Mouse (Mus musculus): ENCODE measurements around the gene Wasf2. TPM values are rescaled to one million over a fixed set of nuclear protein-coding genes. Genes with fewer than 3 reads are reported as not detected.
"Not testable (repeated sequence)": the region's sequence is repeated elsewhere in the genome, so short reads cannot be mapped to it uniquely, and the experiment has no call there.

Gene Wasf2
- polyA plus RNA-seq, 1 experiment from 2014 or later, result 77.4 TPM

DNA sequence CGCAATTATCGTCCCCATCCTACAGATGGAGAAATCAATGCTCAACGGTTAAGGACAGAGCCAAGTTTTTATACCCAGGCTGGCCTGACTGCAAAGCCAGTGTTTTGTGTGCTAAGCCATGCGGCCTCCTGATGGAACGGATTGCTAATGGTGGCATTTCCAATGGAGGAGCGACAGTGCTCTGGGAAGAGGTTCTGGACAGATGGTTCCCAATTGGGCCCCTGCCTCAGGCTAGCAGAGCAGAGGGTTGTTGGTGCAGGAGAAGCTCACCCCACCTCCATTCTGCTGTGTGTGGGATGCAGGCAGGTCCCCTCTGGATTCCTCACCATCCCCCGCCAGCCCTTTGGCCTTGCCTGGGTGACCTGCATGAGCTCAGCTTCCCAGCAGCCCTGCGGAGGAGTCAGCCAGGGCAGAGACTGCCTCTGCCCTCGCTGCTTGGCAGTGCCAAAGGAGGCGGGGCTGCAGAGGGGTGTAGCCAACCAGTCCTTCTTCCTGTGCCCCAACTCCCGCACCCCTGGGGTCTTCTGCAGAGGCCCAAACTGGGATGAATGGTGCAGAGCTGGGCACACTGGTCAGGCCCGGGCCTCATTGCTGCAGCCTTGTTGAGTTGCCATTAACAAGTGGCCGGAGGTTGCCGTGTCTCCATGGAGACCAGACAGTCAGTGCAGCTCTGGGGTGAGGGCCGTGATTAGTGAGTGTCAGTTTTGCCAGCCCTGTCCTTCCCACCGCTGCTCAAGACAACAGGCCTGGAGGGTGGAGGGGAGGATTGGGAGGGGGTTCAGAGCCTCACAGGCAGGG is 35.2 kb upstream of the Wasf2 start:
- Histone ChIP-seq H3K4me1 (ENCODE audit: insufficient read depth, low read length) (peaks cover 54% of the 10 kb centered on the region), H3K9ac (replicated peaks; ENCODE audit: low read length) (peak overlapping the region; percentile 61), H3K27me3 (ENCODE audit: insufficient read depth, low read length) (no peaks in the 10 kb centered on the region), H3K27ac (ENCODE audit: low read length) (peak overlapping the region; percentile 98), H3K9me3 (ENCODE audit: low read length) (no peaks in the 10 kb centered on the region), H3K4me2 (replicated peaks; ENCODE audit: low read depth, low read length) (peak overlapping the region; percentile 44), H3K4me3 (ENCODE audit: low read length) (peak overlapping the region; percentile 16), H3K36me3 (ENCODE audit: insufficient read depth, low read length) (no peaks in the 10 kb centered on the region)
- ATAC-seq (ENCODE audit: low FRiP score, low TSS enrichment), result peak; percentile 88
- WGBS, result 26% methylated on average over 16 of the region's 16 CpGs

DNA sequence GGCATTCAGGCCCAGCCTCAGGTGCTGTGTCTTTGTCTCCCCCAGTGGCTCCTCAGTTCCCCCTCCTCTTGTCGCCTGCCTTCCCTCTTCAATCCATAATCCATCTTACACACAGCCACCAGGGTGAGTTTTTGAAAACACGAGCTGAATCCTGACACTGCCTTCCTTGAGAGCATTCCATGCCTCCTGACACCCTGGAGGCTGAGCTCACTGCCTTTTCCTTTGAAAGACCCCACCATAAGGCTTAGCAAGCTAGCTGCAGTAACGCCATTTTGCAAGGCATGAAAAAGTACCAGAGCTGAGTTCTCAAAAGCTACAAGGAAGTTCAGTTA is 34.6 kb upstream of the Wasf2 start:
- ATAC-seq (ENCODE audit: low FRiP score, low TSS enrichment), result peak; percentile 5; the same call in 1 of the 2 replicates

DNA sequence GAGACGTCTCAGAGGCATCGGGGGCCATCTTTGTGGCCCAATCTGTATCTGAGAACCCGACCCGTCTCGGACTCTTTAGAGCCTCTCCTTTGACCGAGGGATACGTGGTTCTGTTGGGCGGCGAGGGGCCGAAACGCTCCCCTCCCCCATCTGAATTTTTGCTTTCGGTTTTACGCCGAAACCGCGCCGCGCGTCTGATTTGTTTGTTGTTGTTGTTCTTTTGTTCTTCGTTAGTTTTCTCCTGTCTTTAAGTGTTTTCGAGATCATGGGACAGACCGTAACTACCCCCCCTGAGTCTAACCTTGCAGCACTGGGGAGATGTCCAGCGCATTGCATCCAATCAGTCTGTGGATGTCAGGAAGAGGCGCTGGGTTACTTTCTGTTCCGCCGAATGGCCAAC is 33.6 kb upstream of the Wasf2 start:
- Histone ChIP-seq H3K4me3 (ENCODE audit: low read length) (peak overlapping the region; percentile 34), H3K4me1 (ENCODE audit: insufficient read depth, low read length) (peaks cover 39% of the 10 kb centered on the region)
- H3K9me3 ChIP-seq (ENCODE audit: low read length); H3K27me3 ChIP-seq (ENCODE audit: insufficient read depth, low read length); H3K4me2 ChIP-seq (replicated peaks; ENCODE audit: low read depth, low read length); H3K36me3 ChIP-seq (ENCODE audit: insufficient read depth, low read length); H3K9ac ChIP-seq (replicated peaks; ENCODE audit: low read length); ATAC-seq (ENCODE audit: low FRiP score, low TSS enrichment); H3K27ac ChIP-seq (ENCODE audit: low read length): not testable (repeated sequence)
- 0% methylated on average over 11 of the region's 26 CpGs for WGBS

More for the DNA sequence above, 34.6 kb upstream of the Wasf2 start:
- peaks cover 48% of the 10 kb centered on the region for H3K4me1 ChIP-seq (ENCODE audit: insufficient read depth, low read length)
- H3K27me3 ChIP-seq (ENCODE audit: insufficient read depth, low read length); H3K36me3 ChIP-seq (ENCODE audit: insufficient read depth, low read length); H3K9me3 ChIP-seq (ENCODE audit: low read length): not testable (repeated sequence)
- H3K4me2 ChIP-seq (replicated peaks; ENCODE audit: low read depth, low read length), result peak overlapping the region; percentile 44
- peak overlapping the region; percentile 61 for H3K9ac ChIP-seq (replicated peaks; ENCODE audit: low read length)
- peak overlapping the region; percentile 16 for H3K4me3 ChIP-seq (ENCODE audit: low read length)
- H3K27ac ChIP-seq (ENCODE audit: low read length), result peak overlapping the region; percentile 98
- WGBS, result 6% methylated on average over 3 of the region's 3 CpGs

DNA sequence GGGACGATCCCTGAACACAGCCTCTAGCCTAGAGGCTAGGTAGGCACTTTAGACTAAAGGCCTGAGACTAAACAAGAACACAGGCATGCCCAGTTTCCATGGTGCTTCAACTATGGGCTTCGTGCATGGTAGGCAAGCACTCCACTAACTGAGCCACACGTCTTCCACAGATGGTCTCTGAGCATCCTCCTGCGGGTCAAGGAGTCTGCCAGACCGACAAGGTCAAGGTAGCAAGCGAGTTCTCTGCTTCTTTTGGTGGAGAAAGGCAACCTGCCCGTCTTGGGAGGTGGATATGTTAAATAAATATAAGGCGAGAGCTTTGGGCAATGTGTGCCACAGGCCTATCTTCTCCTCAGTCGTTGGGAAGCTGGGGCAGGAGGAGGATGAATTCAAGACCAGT is 28.6 kb upstream of the Wasf2 start:
- Histone ChIP-seq H3K4me1 (ENCODE audit: insufficient read depth, low read length) (peaks cover 20% of the 10 kb centered on the region), H3K27ac (ENCODE audit: low read length) (no peak overlapping the region), H3K4me2 (replicated peaks; ENCODE audit: low read depth, low read length) (no peak overlapping the region), H3K36me3 (ENCODE audit: insufficient read depth, low read length) (no peaks in the 10 kb centered on the region), H3K9me3 (ENCODE audit: low read length) (no peaks in the 10 kb centered on the region), H3K27me3 (ENCODE audit: insufficient read depth, low read length) (no peaks in the 10 kb centered on the region), H3K4me3 (ENCODE audit: low read length) (no peak overlapping the region), H3K9ac (replicated peaks; ENCODE audit: low read length) (no peak overlapping the region)
- ATAC-seq (ENCODE audit: low FRiP score, low TSS enrichment), result no peak
- WGBS, result 76% methylated on average over 9 of the region's 9 CpGs

DNA sequence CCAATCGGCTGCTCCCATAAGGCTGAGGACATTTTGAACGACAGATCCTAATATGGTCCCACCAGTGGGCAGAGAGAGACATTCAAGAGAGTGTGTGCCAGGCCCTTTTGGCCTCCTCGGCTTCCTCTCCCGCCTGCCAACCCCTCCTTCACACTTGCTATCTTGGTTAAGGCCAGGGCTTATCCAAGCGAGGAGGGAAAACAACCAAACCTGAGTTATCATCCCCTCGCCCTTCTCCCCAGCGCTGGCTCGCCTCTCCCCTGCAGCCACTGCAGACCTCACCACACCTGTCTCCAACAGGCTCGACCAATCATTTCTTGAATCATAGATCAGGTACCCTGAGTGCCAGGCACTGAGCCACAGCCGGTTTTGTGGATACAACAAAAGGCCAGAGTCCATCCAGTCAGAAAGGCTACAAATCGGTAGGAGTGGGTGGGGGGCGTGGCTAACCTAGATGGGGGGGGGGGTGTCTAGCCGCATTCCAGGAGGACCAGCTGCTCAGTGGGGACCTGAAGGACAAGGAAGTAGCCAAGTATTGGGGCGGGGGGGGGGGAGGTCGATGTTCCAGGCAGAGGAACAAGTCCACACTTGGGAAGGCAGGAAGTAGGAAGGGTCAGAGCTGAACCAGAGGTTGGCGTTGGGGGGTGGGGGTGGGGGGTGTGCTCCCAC is 26.6 kb upstream of the Wasf2 start:
- Histone ChIP-seq H3K4me1 (ENCODE audit: insufficient read depth, low read length) (peaks cover 29% of the 10 kb centered on the region), H3K4me2 (replicated peaks; ENCODE audit: low read depth, low read length) (peak overlapping the region; percentile 25), H3K36me3 (ENCODE audit: insufficient read depth, low read length) (no peaks in the 10 kb centered on the region), H3K4me3 (ENCODE audit: low read length) (no peak overlapping the region), H3K9ac (replicated peaks; ENCODE audit: low read length) (peak overlapping the region; percentile 53), H3K27ac (ENCODE audit: low read length) (peak overlapping the region; percentile 93), H3K27me3 (ENCODE audit: insufficient read depth, low read length) (no peaks in the 10 kb centered on the region), H3K9me3 (ENCODE audit: low read length) (no peaks in the 10 kb centered on the region)
- ATAC-seq (ENCODE audit: low FRiP score, low TSS enrichment), result peak; percentile 73
- 18% methylated on average over 14 of the region's 16 CpGs for WGBS

DNA sequence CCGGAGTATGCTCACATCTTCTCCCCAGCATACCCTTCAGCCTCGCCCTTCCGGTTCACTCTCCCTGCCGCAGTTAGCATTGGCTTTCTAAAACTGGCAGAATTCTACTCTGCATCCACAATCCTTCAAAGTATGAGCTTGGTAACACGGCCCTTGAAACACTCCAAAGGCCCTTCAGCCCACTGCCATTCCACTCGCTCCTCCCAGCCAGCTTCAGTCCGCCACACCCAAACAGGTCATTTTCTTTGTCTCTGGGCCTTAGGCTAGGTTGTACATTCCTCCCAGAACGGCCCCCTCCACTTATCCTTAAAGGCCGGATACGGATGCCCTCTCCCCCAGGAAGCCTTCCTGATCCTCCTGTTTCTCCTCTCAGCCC is 26.1 kb upstream of the Wasf2 start:
- WGBS, result 28% methylated on average over 10 of the region's 10 CpGs
- Histone ChIP-seq H3K9ac (replicated peaks; ENCODE audit: low read length) (0 out of 2 replicates have a peak overlapping the region, but pooled peaks have one; percentile 46), H3K27me3 (ENCODE audit: insufficient read depth, low read length) (no peaks in the 10 kb centered on the region), H3K4me1 (ENCODE audit: insufficient read depth, low read length) (peaks cover 34% of the 10 kb centered on the region), H3K4me3 (ENCODE audit: low read length) (no peak overlapping the region), H3K36me3 (ENCODE audit: insufficient read depth, low read length) (no peaks in the 10 kb centered on the region), H3K27ac (ENCODE audit: low read length) (peak overlapping the region; percentile 93), H3K9me3 (ENCODE audit: low read length) (no peaks in the 10 kb centered on the region), H3K4me2 (replicated peaks; ENCODE audit: low read depth, low read length) (peak overlapping the region; percentile 25)
- ATAC-seq (ENCODE audit: low FRiP score, low TSS enrichment), result peak; percentile 42

DNA sequence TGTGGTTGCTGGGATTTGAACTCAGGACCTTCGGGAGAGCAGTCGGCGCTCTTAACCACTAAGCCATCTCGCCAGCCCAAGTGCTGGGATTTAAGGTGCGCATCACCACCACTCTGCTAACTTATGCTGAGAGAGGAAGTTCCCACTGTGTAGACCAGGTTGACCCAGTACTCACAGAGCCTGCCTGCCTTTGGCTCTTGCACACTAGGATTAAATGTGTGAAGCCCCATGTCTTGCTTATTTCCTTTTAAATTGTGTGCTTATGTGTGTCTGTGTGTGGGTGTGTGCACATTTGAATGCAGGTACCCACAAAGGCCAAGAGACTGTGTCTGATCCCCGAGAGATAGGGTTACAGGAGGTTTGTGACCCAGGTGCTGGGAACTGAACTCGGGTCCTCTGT is 23.6 kb upstream of the Wasf2 start:
- no peak for ATAC-seq (ENCODE audit: low FRiP score, low TSS enrichment)
- 94% methylated on average over 7 of the region's 7 CpGs for WGBS

DNA sequence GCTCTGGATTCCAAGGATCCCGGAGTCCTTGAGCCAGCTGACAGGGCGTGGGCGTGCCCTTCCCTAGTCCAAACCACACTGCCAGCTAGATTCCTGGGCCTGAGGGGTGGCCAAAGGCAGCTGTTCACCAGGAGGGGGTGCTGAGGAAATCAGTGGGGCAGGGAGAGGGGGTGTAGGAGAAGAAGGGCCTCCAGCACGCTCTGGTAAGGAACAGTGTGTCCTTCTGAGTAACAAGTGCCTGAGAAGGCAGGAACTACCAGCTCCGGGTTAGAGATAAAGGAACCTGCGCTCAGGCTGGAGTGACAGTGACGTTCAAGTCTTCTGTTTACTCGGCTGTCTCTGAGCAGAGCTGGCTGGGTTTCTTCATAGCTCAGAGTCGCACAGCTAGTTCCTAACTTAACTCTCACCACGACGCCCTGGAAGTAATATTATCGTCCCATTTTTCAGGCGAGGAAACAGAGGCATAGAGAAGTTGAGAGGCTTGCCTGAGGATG is 22.5 kb upstream of the Wasf2 start:
- Histone ChIP-seq H3K27ac (ENCODE audit: low read length) (peak overlapping the region; percentile 17; the same call in 1 of the 2 replicates), H3K4me3 (ENCODE audit: low read length) (no peak overlapping the region), H3K4me2 (replicated peaks; ENCODE audit: low read depth, low read length) (no peak overlapping the region), H3K36me3 (ENCODE audit: insufficient read depth, low read length) (no peaks in the 10 kb centered on the region), H3K4me1 (ENCODE audit: insufficient read depth, low read length) (peaks cover 32% of the 10 kb centered on the region), H3K9ac (replicated peaks; ENCODE audit: low read length) (no peak overlapping the region), H3K27me3 (ENCODE audit: insufficient read depth, low read length) (no peaks in the 10 kb centered on the region), H3K9me3 (ENCODE audit: low read length) (no peaks in the 10 kb centered on the region)
- no peak for ATAC-seq (ENCODE audit: low FRiP score, low TSS enrichment)
- 61% methylated on average over 13 of the region's 13 CpGs for WGBS

More for the DNA sequence above, 23.6 kb upstream of the Wasf2 start:
- Histone ChIP-seq H3K4me1 (ENCODE audit: insufficient read depth, low read length) (peaks cover 35% of the 10 kb centered on the region), H3K4me3 (ENCODE audit: low read length) (no peak overlapping the region), H3K36me3 (ENCODE audit: insufficient read depth, low read length) (no peaks in the 10 kb centered on the region), H3K9ac (replicated peaks; ENCODE audit: low read length) (no peak overlapping the region), H3K27ac (ENCODE audit: low read length) (no peak overlapping the region), H3K9me3 (ENCODE audit: low read length) (no peaks in the 10 kb centered on the region), H3K27me3 (ENCODE audit: insufficient read depth, low read length) (no peaks in the 10 kb centered on the region), H3K4me2 (replicated peaks; ENCODE audit: low read depth, low read length) (no peak overlapping the region)

DNA sequence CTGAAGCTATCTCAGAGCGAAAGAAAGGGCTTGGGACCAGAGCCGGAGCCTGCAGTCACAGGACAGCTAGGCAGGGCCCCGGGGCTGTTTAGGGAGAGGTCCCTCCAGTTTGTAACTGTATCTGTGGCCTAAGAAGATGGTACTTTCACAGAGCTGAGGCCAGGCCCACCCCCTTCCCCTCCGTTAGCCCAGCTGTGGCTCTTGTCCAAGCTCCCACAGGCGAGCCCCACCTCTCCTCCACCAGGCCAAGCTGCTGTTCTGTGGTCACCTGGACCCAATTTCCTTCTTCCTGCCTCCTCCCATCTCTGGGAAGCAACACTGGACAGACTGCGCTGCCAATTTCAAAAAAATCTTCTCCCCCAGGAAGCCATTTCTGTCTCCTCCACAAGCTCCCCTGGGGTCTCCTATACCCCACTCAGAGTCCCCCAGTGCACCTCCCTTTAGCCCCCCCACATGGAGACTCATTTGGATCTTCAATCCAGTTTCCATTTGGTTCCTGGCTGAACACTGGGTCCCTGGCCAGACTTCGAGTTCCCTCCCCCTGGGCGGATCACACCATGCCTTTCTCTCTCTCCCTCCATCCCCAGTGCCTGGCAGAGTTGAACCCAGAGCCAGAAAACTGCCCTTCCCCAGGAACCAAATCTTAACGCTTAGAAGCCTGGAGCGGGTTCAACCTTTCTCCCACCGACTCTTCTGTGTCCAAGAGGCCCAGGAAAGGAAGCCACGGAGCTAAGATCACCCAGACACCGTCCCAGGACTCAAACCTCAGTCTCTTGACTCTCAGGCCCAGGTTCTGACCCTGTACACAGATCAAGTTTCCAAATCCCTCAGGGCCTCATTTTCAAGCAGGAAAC is 21.6 kb upstream of the Wasf2 start:
- WGBS, result 48% methylated on average over 13 of the region's 13 CpGs
- peak overlapping the region; percentile 12; the same call in 1 of the 2 replicates for H3K9ac ChIP-seq (replicated peaks; ENCODE audit: low read length)
- H3K27ac ChIP-seq (ENCODE audit: low read length), result peak overlapping the region; percentile 17; the same call in 1 of the 2 replicates
- peaks cover 31% of the 10 kb centered on the region for H3K4me1 ChIP-seq (ENCODE audit: insufficient read depth, low read length)
- no peaks in the 10 kb centered on the region for H3K9me3 ChIP-seq (ENCODE audit: low read length)
- no peak overlapping the region for H3K4me3 ChIP-seq (ENCODE audit: low read length)
- no peaks in the 10 kb centered on the region for H3K36me3 ChIP-seq (ENCODE audit: insufficient read depth, low read length)
- H3K4me2 ChIP-seq (replicated peaks; ENCODE audit: low read depth, low read length), result no peak overlapping the region
- no peak for ATAC-seq (ENCODE audit: low FRiP score, low TSS enrichment)
- H3K27me3 ChIP-seq (ENCODE audit: insufficient read depth, low read length), result no peaks in the 10 kb centered on the region

All from kidney, embryonic 16.5 days (tissue).